Mouse (Mus musculus): ENCODE results near the gene Chkb.

The Chkb gene

GRCm38 (mm10) chr15:89463334-89464235 lies 33.9 kb upstream of the Chkb start:
- DNase-seq (ENCODE audit: low read depth, low spot score): peak; percentile 30
- Histone ChIP-seq H3K36me3 (ENCODE audit: control insufficient read depth, insufficient read depth, low read length, poor library complexity, severe bottlenecking) (no peaks in the 10 kb centered on the region), H3K27me3 (ENCODE audit: control insufficient read depth, insufficient read depth, low read length, poor library complexity, severe bottlenecking) (no peaks in the 10 kb centered on the region)

- no peaks in the 10 kb centered on the region for H3K36me3 ChIP-seq (ENCODE audit: control insufficient read depth, insufficient read depth, low read length, poor library complexity, severe bottlenecking)
- DNase-seq (ENCODE audit: low read depth, low spot score): no peak
- H3K27me3 ChIP-seq (ENCODE audit: control insufficient read depth, insufficient read depth, low read length, poor library complexity, severe bottlenecking): no peaks in the 10 kb centered on the region
These were observed 32.5 kb upstream of the Chkb start for GRCm38 (mm10) chr15:89462176-89462575.

- H3K27me3 ChIP-seq (ENCODE audit: control insufficient read depth, insufficient read depth, low read length, poor library complexity, severe bottlenecking): no peaks in the 10 kb centered on the region
- DNase-seq (ENCODE audit: low read depth, low spot score): no peak
These were observed 31.6 kb upstream of the Chkb start for GRCm38 (mm10) chr15:89461321-89461720.

GRCm38 (mm10) chr15:89460298-89460697 lies 30.6 kb upstream of the Chkb start:
- DNase-seq (ENCODE audit: low read depth, low spot score): no peak

More at GRCm38 (mm10) chr15:89461321-89461720, 31.6 kb upstream of the Chkb start:
- no peaks in the 10 kb centered on the region for H3K36me3 ChIP-seq (ENCODE audit: control insufficient read depth, insufficient read depth, low read length, poor library complexity, severe bottlenecking)

GRCm38 (mm10) chr15:89459821-89460220 lies 30.1 kb upstream of the Chkb start:
- Histone ChIP-seq H3K27me3 (ENCODE audit: control insufficient read depth, insufficient read depth, low read length, poor library complexity, severe bottlenecking) (no peaks in the 10 kb centered on the region), H3K36me3 (ENCODE audit: control insufficient read depth, insufficient read depth, low read length, poor library complexity, severe bottlenecking) (no peaks in the 10 kb centered on the region)
- no peak for DNase-seq (ENCODE audit: low read depth, low spot score)

More at GRCm38 (mm10) chr15:89460298-89460697, 30.6 kb upstream of the Chkb start:
- Histone ChIP-seq H3K27me3 (ENCODE audit: control insufficient read depth, insufficient read depth, low read length, poor library complexity, severe bottlenecking) (no peaks in the 10 kb centered on the region), H3K36me3 (ENCODE audit: control insufficient read depth, insufficient read depth, low read length, poor library complexity, severe bottlenecking) (no peaks in the 10 kb centered on the region)

- no peaks in the 10 kb centered on the region for H3K27me3 ChIP-seq (ENCODE audit: control insufficient read depth, insufficient read depth, low read length, poor library complexity, severe bottlenecking)
- no peaks in the 10 kb centered on the region for H3K36me3 ChIP-seq (ENCODE audit: control insufficient read depth, insufficient read depth, low read length, poor library complexity, severe bottlenecking)
- DNase-seq (ENCODE audit: low read depth, low spot score): peak; percentile 63
These were observed 29.2 kb upstream of the Chkb start for GRCm38 (mm10) chr15:89458942-89459341.

GRCm38 (mm10) chr15:89455642-89456041 lies 25.9 kb upstream of the Chkb start:
- Histone ChIP-seq H3K27me3 (ENCODE audit: control insufficient read depth, insufficient read depth, low read length, poor library complexity, severe bottlenecking) (no peaks in the 10 kb centered on the region), H3K36me3 (ENCODE audit: control insufficient read depth, insufficient read depth, low read length, poor library complexity, severe bottlenecking) (no peaks in the 10 kb centered on the region)
- DNase-seq (ENCODE audit: low read depth, low spot score): no peak

- no peak for DNase-seq (ENCODE audit: low read depth, low spot score)
- no peaks in the 10 kb centered on the region for H3K27me3 ChIP-seq (ENCODE audit: control insufficient read depth, insufficient read depth, low read length, poor library complexity, severe bottlenecking)
- H3K36me3 ChIP-seq (ENCODE audit: control insufficient read depth, insufficient read depth, low read length, poor library complexity, severe bottlenecking): no peaks in the 10 kb centered on the region
These were observed 25.1 kb upstream of the Chkb start for GRCm38 (mm10) chr15:89454857-89455256.

- peak; percentile 37 for DNase-seq (ENCODE audit: low read depth, low spot score)
- H3K36me3 ChIP-seq (ENCODE audit: control insufficient read depth, insufficient read depth, low read length, poor library complexity, severe bottlenecking): no peaks in the 10 kb centered on the region
- H3K27me3 ChIP-seq (ENCODE audit: control insufficient read depth, insufficient read depth, low read length, poor library complexity, severe bottlenecking): no peaks in the 10 kb centered on the region
These were observed 24.3 kb upstream of the Chkb start, which contains the start of gene Mapk8ip2 for GRCm38 (mm10) chr15:89453865-89454478. TSS of gene Mapk8ip2 (plus strand) at chr15:89453913.

GRCm38 (mm10) chr15:89452906-89453864 lies 23.5 kb upstream of the Chkb start:
- peak; percentile 67 for DNase-seq (ENCODE audit: low read depth, low spot score)
- H3K27me3 ChIP-seq (ENCODE audit: control insufficient read depth, insufficient read depth, low read length, poor library complexity, severe bottlenecking): no peaks in the 10 kb centered on the region
- H3K36me3 ChIP-seq (ENCODE audit: control insufficient read depth, insufficient read depth, low read length, poor library complexity, severe bottlenecking): no peaks in the 10 kb centered on the region

GRCm38 (mm10) chr15:89442486-89443070 lies 12.9 kb upstream of the Chkb start:
- H3K27me3 ChIP-seq (ENCODE audit: control insufficient read depth, insufficient read depth, low read length, poor library complexity, severe bottlenecking): no peaks in the 10 kb centered on the region
- no peaks in the 10 kb centered on the region for H3K36me3 ChIP-seq (ENCODE audit: control insufficient read depth, insufficient read depth, low read length, poor library complexity, severe bottlenecking)
- DNase-seq (ENCODE audit: low read depth, low spot score): no peak

GRCm38 (mm10) chr15:89435878-89436277 lies 6.2 kb upstream of the Chkb start:
- no peaks in the 10 kb centered on the region for H3K36me3 ChIP-seq (ENCODE audit: control insufficient read depth, insufficient read depth, low read length, poor library complexity, severe bottlenecking)
- no peak for DNase-seq (ENCODE audit: low read depth, low spot score)
- H3K27me3 ChIP-seq (ENCODE audit: control insufficient read depth, insufficient read depth, low read length, poor library complexity, severe bottlenecking): no peaks in the 10 kb centered on the region

GRCm38 (mm10) chr15:89434136-89434535 lies 4.4 kb upstream of the Chkb start:
- no peaks in the 10 kb centered on the region for H3K27me3 ChIP-seq (ENCODE audit: control insufficient read depth, insufficient read depth, low read length, poor library complexity, severe bottlenecking)
- no peaks in the 10 kb centered on the region for H3K36me3 ChIP-seq (ENCODE audit: control insufficient read depth, insufficient read depth, low read length, poor library complexity, severe bottlenecking)
- no peak for DNase-seq (ENCODE audit: low read depth, low spot score)

- H3K36me3 ChIP-seq (ENCODE audit: control insufficient read depth, insufficient read depth, low read length, poor library complexity, severe bottlenecking): no peaks in the 10 kb centered on the region; the same call in none of the 2 replicates
- no peaks in the 10 kb centered on the region for H3K27me3 ChIP-seq (ENCODE audit: control insufficient read depth, insufficient read depth, low read length, poor library complexity, severe bottlenecking)
- DNase-seq (ENCODE audit: low read depth, low spot score): no peak
These were observed 3.2 kb upstream of the Chkb start for GRCm38 (mm10) chr15:89432946-89433345.

Measured in splenic B cell, adult 2 months (primary cell).